In the genomic region with DNA sequence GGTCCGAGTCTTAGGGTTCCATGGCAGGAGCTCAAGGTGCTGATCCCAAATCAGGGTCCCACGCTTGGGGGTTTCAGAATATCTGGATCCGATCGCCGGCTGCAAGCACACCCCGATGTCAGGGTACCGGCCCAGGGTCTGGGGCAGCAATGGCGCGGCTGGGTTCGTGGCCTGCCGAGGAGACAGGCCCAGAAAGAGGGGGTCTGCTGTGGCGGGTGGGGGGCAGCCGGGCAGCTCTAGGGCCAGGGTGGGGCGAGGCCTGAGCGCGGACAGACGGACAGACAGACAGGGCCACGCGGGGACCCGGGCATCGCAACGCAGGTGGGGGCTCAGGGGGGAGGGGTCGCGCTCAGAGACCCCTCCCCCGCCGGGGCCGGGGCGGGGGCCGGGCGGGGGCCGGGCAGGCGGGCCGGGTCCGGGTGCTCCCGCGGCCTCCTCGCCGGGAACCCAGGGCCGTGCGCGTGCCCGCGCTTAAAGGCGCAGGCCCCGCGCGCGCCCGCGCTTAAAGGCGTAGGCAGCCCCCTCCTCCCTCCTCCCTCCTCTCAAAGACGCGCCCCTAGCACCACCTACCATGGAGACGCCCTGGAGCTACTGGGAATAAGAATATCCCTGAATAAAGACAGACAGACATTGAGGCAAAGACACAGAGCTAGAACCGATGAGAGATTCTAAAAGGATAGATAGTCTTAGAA, we compare ENCODE assay signal across 7 mouse cellular contexts. TPM values are rescaled to one million over a fixed set of nuclear protein-coding genes. Genes with fewer than 3 reads are reported as not detected.
DNase-seq lines count a peak whose midpoint lies in the region; ATAC-seq and TF ChIP-seq lines count a peak whose summit lies in the region.

Gene Lrfn3 (minus strand): TSS at position 121 of the 692 bp plus-strand sequence.

- no peak for TF ChIP-seq CTCF in brain, embryonic 14.5 days (IDR thresholded peaks at IDR 0.05; ENCODE audit: borderline replicate concordance, extremely low read depth, insufficient read depth, insufficient read length)

- TF ChIP-seq POLR2A in brain, embryonic 14.5 days (IDR thresholded peaks at IDR 0.05; ENCODE audit: borderline replicate concordance, extremely low read depth, insufficient read depth, insufficient read length, poor library complexity, severe bottlenecking): peak; percentile 60; the same call in 1 of the 2 replicates

- no peak within 1 kb of the TSS for H3K27ac ChIP-seq in forebrain, embryonic 11.5 days (ENCODE audit: low read depth, low read length)
- H3K27ac ChIP-seq in hindbrain, embryonic 15.5 days (replicated peaks): peak within 1 kb of the TSS; percentile 63
- H3K27ac ChIP-seq in midbrain, embryonic 13.5 days: peak within 1 kb of the TSS; percentile 64

- peaks cover 3% of the 10 kb centered on the region for H3K4me1 ChIP-seq in forebrain, embryonic 11.5 days (replicated peaks; ENCODE audit: control insufficient read depth, insufficient read depth, low read length)
- peaks cover 59% of the 10 kb centered on the region for H3K4me1 ChIP-seq in hindbrain, embryonic 15.5 days (replicated peaks)
- H3K4me1 ChIP-seq in midbrain, embryonic 13.5 days (replicated peaks): peaks cover 56% of the 10 kb centered on the region

- H3K4me3 ChIP-seq in forebrain, embryonic 11.5 days (ENCODE audit: low read depth, low read length): peak within 1 kb of the TSS; percentile 73
- peak within 1 kb of the TSS; percentile 71 for H3K4me3 ChIP-seq in hindbrain, embryonic 15.5 days
- peak within 1 kb of the TSS; percentile 82 for H3K4me3 ChIP-seq in midbrain, embryonic 13.5 days (replicated peaks)

- no peaks in the 10 kb centered on the region for H3K9me3 ChIP-seq in forebrain, embryonic 11.5 days (ENCODE audit: control insufficient read depth, low read length)
- no peaks in the 10 kb centered on the region for H3K9me3 ChIP-seq in hindbrain, embryonic 15.5 days
- H3K9me3 ChIP-seq in midbrain, embryonic 13.5 days: no peaks in the 10 kb centered on the region

- peak; percentile 82 for DNase-seq in R1 (ENCODE audit: low read depth, low spot score)
- DNase-seq in brain, embryonic 14.5 days (ENCODE audit: low read depth): peak; percentile 97
- DNase-seq in forebrain, embryonic 11.5 days (ENCODE audit: low spot score): peak; percentile 87
- peak; percentile 74 to 86 for DNase-seq in left cerebral cortex, postnatal 25 days (ENCODE audit: low spot score in 2 of 2)
- DNase-seq in B cell, adult 2 months: no peak

- peak within 1 kb of the TSS; percentile 92 for H3K9ac ChIP-seq in forebrain, embryonic 11.5 days (ENCODE audit: low read length)
- H3K9ac ChIP-seq in hindbrain, embryonic 15.5 days: peak within 1 kb of the TSS; percentile 89
- peak within 1 kb of the TSS; percentile 96 for H3K9ac ChIP-seq in midbrain, embryonic 13.5 days (replicated peaks)

- H3K27me3 ChIP-seq in forebrain, embryonic 11.5 days (ENCODE audit: control insufficient read depth, insufficient read depth, low read length): no peaks in the 10 kb centered on the region
- H3K27me3 ChIP-seq in hindbrain, embryonic 15.5 days: 0 out of 2 replicates have a peak, but pooled peaks cover 4% of the 10 kb centered on the region
- H3K27me3 ChIP-seq in midbrain, embryonic 13.5 days: peaks cover 8% of the 10 kb centered on the region

- peaks cover 4% of the 10 kb centered on the region; the same call in 1 of the 2 replicates for H3K36me3 ChIP-seq in forebrain, embryonic 11.5 days (ENCODE audit: control insufficient read depth, insufficient read depth, low read length)
- H3K36me3 ChIP-seq in hindbrain, embryonic 15.5 days: peaks cover 2% of the 10 kb centered on the region
- peaks cover 24% of the 10 kb centered on the region for H3K36me3 ChIP-seq in midbrain, embryonic 13.5 days

- 1% methylated on average over 44 of the region's 55 CpGs for WGBS in forebrain, embryonic 11.5 days
- 2% methylated on average over 24 of the region's 55 CpGs for WGBS in hindbrain, embryonic 15.5 days
- WGBS in midbrain, embryonic 13.5 days: 1% methylated on average over 47 of the region's 55 CpGs

- peak; percentile 72 for ATAC-seq in forebrain, embryonic 11.5 days (replicated peaks; ENCODE audit: low FRiP score)
- ATAC-seq in hindbrain, embryonic 15.5 days (ENCODE audit: low FRiP score, low read depth): peak; percentile 83
- ATAC-seq in midbrain, embryonic 13.5 days: peak; percentile 76

- intact Hi-C loops in left cerebral cortex, postnatal 25 days (cut with DNase I): no loop called here

- H3K4me2 ChIP-seq in forebrain, embryonic 11.5 days (ENCODE audit: low read depth, low read length, severe bottlenecking): peak within 1 kb of the TSS; percentile 81
- peak within 1 kb of the TSS; percentile 83 for H3K4me2 ChIP-seq in hindbrain, embryonic 15.5 days
- peak within 1 kb of the TSS; percentile 88 for H3K4me2 ChIP-seq in midbrain, embryonic 13.5 days (replicated peaks)

RNA-seq across cellular contexts. Expression of gene Lrfn3, which starts in this region (rescaled TPM):
- polyA plus RNA-seq in brain, embryonic 14.5 days (2012; rRNA removed): 29.1 and 39.2 TPM in 2 replicates
- polyA plus RNA-seq in forebrain, embryonic 11.5 days (2014; fragmentation: Nextera tagmentation; extraction: Ambion mirVana): 7.2 TPM in 2 replicates
- 14.3 and 15.7 TPM in 2 replicates for polyA plus RNA-seq in hindbrain, embryonic 15.5 days (2015; fragmentation: Nextera tagmentation; extraction: Ambion mirVana)
- 10 to 100 TPM; 34.0 to 35.2 TPM for total RNA-seq in left cerebral cortex, postnatal 25 days (2021)
- 11.4 and 13.0 TPM in 2 replicates for polyA plus RNA-seq in midbrain, embryonic 13.5 days (2015; fragmentation: Nextera tagmentation; extraction: Ambion mirVana)

Comparison
In these comparisons a context has a peak if more than half of its experiments do, and no peak if none do; other contexts are left out.
1. DNase-seq: peak in R1 (single experiment), brain, embryonic 14.5 days (single experiment), forebrain, embryonic 11.5 days (single experiment) and left cerebral cortex, postnatal 25 days (2 of 2); none in B cell, adult 2 months (0 of 2).
2. Peak in every context shown above with its lines, with median percentiles within 50 percentile points of each other: ATAC-seq, H3K4me2 ChIP-seq, H3K4me3 ChIP-seq and H3K9ac ChIP-seq.